Mouse (Mus musculus) heart, adult 2 months (tissue): Measurements from ENCODE around the gene Fig4.

Source experiments
- CTCF ChIP-seq: fragments of 200-600 bp; IDR thresholded peaks from 2 replicates; pipeline ENCODE4 v1.8.1; 2022; ENCODE audit warnings: antibody characterized with exemption, mild to moderate bottlenecking, moderate library complexity
- POLR2A ChIP-seq: fragments of 200-500 bp; IDR thresholded peaks from 2 replicates; pipeline ENCODE4 v1.6.1; 2011; ENCODE audit warnings: mild to moderate bottlenecking, low read depth, low read length, control low read depth; ENCODE audit not compliant: insufficient read depth

DNA sequence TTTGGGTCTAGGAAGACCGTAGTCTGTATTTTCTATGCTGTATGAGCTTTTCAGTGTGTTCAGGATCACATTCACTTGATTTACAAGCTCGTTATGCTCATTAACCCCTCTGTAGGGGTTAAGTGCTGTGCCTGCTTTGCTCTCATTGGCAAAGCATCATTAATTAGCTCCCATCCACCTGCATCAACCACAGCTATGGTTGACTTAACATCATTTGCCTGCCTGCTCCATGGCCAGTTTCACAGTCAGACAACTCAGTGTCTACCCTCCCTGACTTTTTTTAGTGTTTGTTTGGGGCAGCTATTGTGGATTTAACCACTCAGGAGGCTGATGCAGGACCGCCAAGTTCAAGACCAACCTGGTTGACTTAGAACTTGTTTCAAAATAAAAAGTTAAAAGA is 119.1 kb downstream of the Fig4 start:
- TF ChIP-seq POLR2A (no peak), CTCF (no peak)
